Comparison of ENCODE assay signal across 13 mouse cellular contexts in genomic region chr14:25745365-25746184, GRCm38 (mm10). TPM values are rescaled to one million over a fixed set of nuclear protein-coding genes. Genes with fewer than 3 reads are reported as not detected.
DNase-seq lines count a peak whose midpoint lies in the region; ATAC-seq and TF ChIP-seq lines count a peak whose summit lies in the region.
"Had no signal": no experiment of that assay in that cellular context is flagged by ENCODE, and none has a peak within 500 bp of the region (broad histone marks: within the 10 kb centered on the region; RNA-seq: fewer than 3 reads in every experiment).

No protein-coding gene starts in this region.

- TF ChIP-seq EP300 in liver, postnatal 0 days (IDR thresholded peaks at IDR 0.05; ENCODE audit: low read depth) = peak; percentile 59

- peak overlapping the region; percentile 72 for H3K27ac ChIP-seq in layer of hippocampus, adult 2 months
- no peak overlapping the region for H3K27ac ChIP-seq in embryonic fibroblast, embryonic 13.5 days (ENCODE audit: insufficient read depth, low read length)
- H3K27ac ChIP-seq in heart, embryonic 16.5 days (ENCODE audit: low read length) = peak overlapping the region; percentile 57
- H3K27ac ChIP-seq in liver, postnatal 0 days (ENCODE audit: low read depth) = peak overlapping the region; percentile 83
- no peak overlapping the region for H3K27ac ChIP-seq in embryonic facial prominence, embryonic 10.5 days (replicated peaks)
- H3K27ac ChIP-seq: forebrain, embryonic 13.5 days; kidney, embryonic 15.5 days; neural tube, embryonic 12.5 days had no signal

- H3K4me3 ChIP-seq in layer of hippocampus, adult 2 months = no peak overlapping the region
- no peak overlapping the region for H3K4me3 ChIP-seq in embryonic fibroblast, embryonic 13.5 days (ENCODE audit: insufficient read depth, low read length)
- H3K4me3 ChIP-seq in heart, embryonic 16.5 days (ENCODE audit: low read length) = no peak overlapping the region
- no peak overlapping the region for H3K4me3 ChIP-seq in liver, postnatal 0 days (ENCODE audit: low read depth, low read length)
- no peak overlapping the region for H3K4me3 ChIP-seq in embryonic facial prominence, embryonic 10.5 days
- H3K4me3 ChIP-seq: forebrain, embryonic 13.5 days; kidney, embryonic 15.5 days; neural tube, embryonic 12.5 days had no signal

- H3K9ac ChIP-seq in heart, embryonic 16.5 days (ENCODE audit: low read length) = peak overlapping the region; percentile 44
- no peak overlapping the region for H3K9ac ChIP-seq in liver, postnatal 0 days (replicated peaks)
- H3K9ac ChIP-seq: forebrain, embryonic 13.5 days; kidney, embryonic 15.5 days; neural tube, embryonic 12.5 days had no signal

- no peak overlapping the region for H3K4me2 ChIP-seq in heart, embryonic 16.5 days (ENCODE audit: low read depth, low read length)
- H3K4me2 ChIP-seq in liver, postnatal 0 days (ENCODE audit: low read depth, low read length) = peak overlapping the region; percentile 34; the same call in 1 of the 2 replicates
- H3K4me2 ChIP-seq: forebrain, embryonic 13.5 days; kidney, embryonic 15.5 days; midbrain, embryonic 11.5 days; neural tube, embryonic 12.5 days had no signal

- no peak; the same call in 1 of the 2 replicates for ATAC-seq in heart, embryonic 16.5 days (replicated peaks; ENCODE audit: extremely low read depth, insufficient read depth, low FRiP score)
- ATAC-seq in liver, postnatal 0 days = peak; percentile 77
- ATAC-seq: forebrain, embryonic 13.5 days had no signal

- TF ChIP-seq POLR2A in embryonic fibroblast, embryonic 13.5 days (IDR thresholded peaks at IDR 0.05; ENCODE audit: low read depth, low read length) = no peak

- 41% methylated on average over 11 of the region's 11 CpGs for WGBS in heart, embryonic 16.5 days
- 19% methylated on average over 11 of the region's 11 CpGs for WGBS in liver, postnatal 0 days (ENCODE audit: insufficient replicate concordance)
- 73% methylated on average over 11 of the region's 11 CpGs for WGBS in embryonic facial prominence, embryonic 10.5 days

- intact Hi-C loops in left cerebral cortex, postnatal 10 days (cut with DNase I) = no loop called here

- peaks cover 17% of the 10 kb centered on the region for H3K4me1 ChIP-seq in embryonic fibroblast, embryonic 13.5 days (ENCODE audit: control insufficient read depth, insufficient read depth, low read length)
- peaks cover 63% of the 10 kb centered on the region for H3K4me1 ChIP-seq in heart, embryonic 16.5 days (ENCODE audit: control insufficient read depth, insufficient read depth, low read length)
- H3K4me1 ChIP-seq in liver, postnatal 0 days (ENCODE audit: insufficient read depth) = peaks cover 43% of the 10 kb centered on the region
- peaks cover 54% of the 10 kb centered on the region for H3K4me1 ChIP-seq in embryonic facial prominence, embryonic 10.5 days
- H3K4me1 ChIP-seq: forebrain, embryonic 13.5 days had no signal

- no peaks in the 10 kb centered on the region for H3K27me3 ChIP-seq in heart, embryonic 16.5 days (ENCODE audit: control insufficient read depth, insufficient read depth, low read length)
- H3K27me3 ChIP-seq in liver, postnatal 0 days (ENCODE audit: insufficient read depth, low read length) = no peaks in the 10 kb centered on the region
- no peaks in the 10 kb centered on the region for H3K27me3 ChIP-seq in embryonic facial prominence, embryonic 10.5 days (replicated peaks; ENCODE audit: low read depth, poor library complexity, severe bottlenecking)
- H3K27me3 ChIP-seq: forebrain, embryonic 13.5 days; kidney, embryonic 15.5 days; neural tube, embryonic 12.5 days had no signal

- peaks cover 3% of the 10 kb centered on the region; the same call in 1 of the 2 replicates for H3K36me3 ChIP-seq in heart, embryonic 16.5 days (ENCODE audit: control insufficient read depth, insufficient read depth)
- peaks cover 14% of the 10 kb centered on the region for H3K36me3 ChIP-seq in liver, postnatal 0 days (replicated peaks; ENCODE audit: insufficient read depth, low read length)
- H3K36me3 ChIP-seq in embryonic facial prominence, embryonic 10.5 days (replicated peaks) = peaks cover 54% of the 10 kb centered on the region

- peak; percentile 42 for TF ChIP-seq CTCF in layer of hippocampus, adult 2 months (conservative IDR thresholded peaks at IDR 0.05)
- TF ChIP-seq CTCF in embryonic fibroblast, embryonic 13.5 days (IDR thresholded peaks at IDR 0.05; ENCODE audit: borderline replicate concordance, insufficient read depth, low read length) = peak; percentile 40; the same call in 1 of the 2 replicates
- peak; percentile 52 for TF ChIP-seq CTCF in liver, postnatal 0 days (IDR thresholded peaks at IDR 0.05; ENCODE audit: low read depth)

- DNase-seq in layer of hippocampus, adult 2 months (ENCODE audit: low spot score in 2 of 2) = no peak
- no peak for DNase-seq in layer of hippocampus, adult 9-11 months
- DNase-seq in liver, postnatal 0 days = peak; percentile 54
- DNase-seq in embryonic facial prominence, embryonic 10.5 days (ENCODE audit: low spot score) = no peak
- no peak for DNase-seq in left cerebral cortex, postnatal 10 days (ENCODE audit: extremely low spot score in 1 of 2, low spot score in 2 of 2)
- DNase-seq: right cerebral cortex, postnatal 14 days; thymus, postnatal 14 days had no signal

- no peaks in the 10 kb centered on the region for H3K9me3 ChIP-seq in heart, embryonic 16.5 days (replicated peaks; ENCODE audit: control insufficient read depth, low read length)
- no peaks in the 10 kb centered on the region for H3K9me3 ChIP-seq in liver, postnatal 0 days (ENCODE audit: low read length)
- H3K9me3 ChIP-seq in embryonic facial prominence, embryonic 10.5 days = no peaks in the 10 kb centered on the region
- H3K9me3 ChIP-seq: forebrain, embryonic 13.5 days; kidney, embryonic 15.5 days; neural tube, embryonic 12.5 days had no signal

RNA-seq across cellular contexts. Expression of gene Zcchc24, which starts 23.3 kb away (rescaled TPM):
- total RNA-seq in layer of hippocampus, adult 2 months (2021) = 10 to 100 TPM; 56.4 to 58.5 TPM
- 116 and 122 TPM in 2 replicates for polyA plus RNA-seq in embryonic fibroblast, embryonic 13.5 days (2011; ENCODE audit: insufficient read length, low read depth, missing spikeins)
- polyA plus RNA-seq in heart, embryonic 16.5 days (2015; fragmentation: Nextera tagmentation; extraction: Ambion mirVana) = 19.5 and 25.5 TPM in 2 replicates
- polyA plus RNA-seq in liver, postnatal 0 days (2015; fragmentation: Nextera tagmentation; extraction: Ambion mirVana) = 13.7 and 13.8 TPM in 2 replicates
- polyA plus RNA-seq in embryonic facial prominence, embryonic 10.5 days (2016; fragmentation: Nextera tagmentation; extraction: Ambion mirVana) = 12.9 and 15.2 TPM in 2 replicates
- 10 to 100 TPM; 34.9 to 41.8 TPM for total RNA-seq in left cerebral cortex, postnatal 10 days (2021)

RNA-seq across cellular contexts. Expression of gene Ppif, which starts 51.6 kb away (rescaled TPM):
- total RNA-seq in layer of hippocampus, adult 2 months (2021) = 10 to 100 TPM; 27.4 to 34.2 TPM
- 11.3 and 11.6 TPM in 2 replicates for polyA plus RNA-seq in embryonic fibroblast, embryonic 13.5 days (2011; ENCODE audit: insufficient read length, low read depth, missing spikeins)
- 118 and 121 TPM in 2 replicates for polyA plus RNA-seq in heart, embryonic 16.5 days (2015; fragmentation: Nextera tagmentation; extraction: Ambion mirVana)
- polyA plus RNA-seq in liver, postnatal 0 days (2015; fragmentation: Nextera tagmentation; extraction: Ambion mirVana) = 36.0 and 38.4 TPM in 2 replicates
- polyA plus RNA-seq in embryonic facial prominence, embryonic 10.5 days (2016; fragmentation: Nextera tagmentation; extraction: Ambion mirVana) = 76.6 and 77.0 TPM in 2 replicates
- 10 to 100 TPM; 21.1 to 22.0 TPM for total RNA-seq in left cerebral cortex, postnatal 10 days (2021)

Comparison
In these comparisons a context has a peak if more than half of its experiments do, and no peak if none do; other contexts are left out.
1. H3K27ac ChIP-seq: peak in layer of hippocampus, adult 2 months (single experiment), heart, embryonic 16.5 days (single experiment) and liver, postnatal 0 days (single experiment); none in embryonic fibroblast, embryonic 13.5 days (single experiment) and embryonic facial prominence, embryonic 10.5 days (single experiment).
2. Peak in every context shown above with its lines, with median percentiles within 50 percentile points of each other: CTCF ChIP-seq.